Mouse (Mus musculus): ENCODE results near the gene Phlpp1.

Phlpp1 gene

GRCm38 (mm10) chr1:106395476-106395875 lies 223.9 kb downstream of the Phlpp1 start:
- in situ Hi-C loops (cut with MboI; ENCODE audit: low pct_unique_long_range_greater_than_20kb in 1 of 2, low sequenced_read_pairs in 2 of 2, unreplicated experiment in 1 of 2) = loop anchor here (5.0 to 10.0 kb wide), 4 partner anchors 241 to 331 kb away; no protein-coding TSS in a partner anchor

DNA sequence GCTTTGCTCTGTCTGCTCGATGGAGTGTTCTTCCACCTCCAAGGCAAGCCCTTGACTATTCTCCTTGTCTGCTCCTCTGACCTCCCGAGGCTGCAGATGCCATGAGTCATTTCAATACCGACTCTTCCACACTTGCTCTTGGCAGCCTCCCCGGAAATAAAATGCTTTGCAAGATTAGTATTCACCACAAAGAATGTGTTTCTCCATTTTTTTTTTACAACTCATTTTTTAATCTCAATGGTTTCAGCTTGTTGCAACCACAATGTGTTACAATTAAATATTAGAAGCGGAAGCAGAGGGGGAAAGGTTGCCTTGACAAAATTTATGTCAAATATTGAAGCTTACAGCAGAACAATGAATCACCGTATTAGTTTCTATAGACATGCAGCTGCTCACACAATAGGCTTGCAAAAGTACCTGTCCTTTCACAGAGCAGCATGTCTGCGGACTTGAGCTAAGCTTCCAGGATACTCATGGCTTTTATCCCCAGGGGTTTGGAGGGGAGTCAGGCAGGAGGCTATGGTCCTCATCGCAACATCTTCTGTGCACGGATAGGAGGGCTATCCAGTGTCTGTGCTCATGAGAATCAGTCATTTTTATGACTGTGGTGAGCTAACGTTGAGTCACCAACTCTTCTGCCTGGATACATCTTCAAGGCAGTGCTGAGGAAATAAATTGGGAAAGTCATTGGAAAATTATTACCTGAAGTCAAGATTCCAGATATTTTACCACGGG lies 229.5 kb downstream of the Phlpp1 start:
- in situ Hi-C loops (cut with MboI; ENCODE audit: low pct_unique_long_range_greater_than_20kb in 1 of 2, low sequenced_read_pairs in 2 of 2, unreplicated experiment in 1 of 2) = no loop called here

DNA sequence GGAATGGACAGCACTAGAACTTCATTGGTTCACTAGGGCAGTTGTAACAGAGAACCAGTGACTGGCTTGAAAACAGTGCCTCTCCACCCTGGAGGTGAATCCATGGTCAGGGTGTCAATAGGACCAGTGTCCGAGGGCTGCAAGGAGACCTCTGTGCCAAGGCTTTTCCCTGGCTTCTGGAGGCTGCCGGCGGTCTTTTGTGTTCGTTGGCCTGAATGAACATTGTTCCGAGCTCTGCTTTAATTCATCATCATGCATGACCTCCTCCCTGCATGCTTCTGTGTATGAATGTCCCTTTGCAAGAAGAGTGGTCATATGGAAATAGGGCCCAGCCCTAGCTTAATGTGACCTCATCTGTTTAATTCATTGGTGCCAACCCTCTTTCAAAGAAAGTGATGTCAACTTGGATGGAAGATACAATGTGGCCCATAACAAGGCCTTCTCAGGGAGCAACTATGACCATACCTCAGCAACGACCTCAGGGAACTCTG lies 231.5 kb downstream of the Phlpp1 start:
- in situ Hi-C loops (cut with MboI; ENCODE audit: low pct_unique_long_range_greater_than_20kb in 1 of 2, low sequenced_read_pairs in 2 of 2, unreplicated experiment in 1 of 2) = no loop called here

GRCm38 (mm10) chr1:106406852-106407251 lies 235.3 kb downstream of the Phlpp1 start:
- in situ Hi-C loops (cut with MboI; ENCODE audit: low pct_unique_long_range_greater_than_20kb in 1 of 2, low sequenced_read_pairs in 2 of 2, unreplicated experiment in 1 of 2) = no loop called here

- in situ Hi-C loops (cut with MboI; ENCODE audit: low pct_unique_long_range_greater_than_20kb in 1 of 2, low sequenced_read_pairs in 2 of 2, unreplicated experiment in 1 of 2) = no loop called here
These were observed 236.4 kb downstream of the Phlpp1 start for GRCm38 (mm10) chr1:106407963-106408440.

DNA sequence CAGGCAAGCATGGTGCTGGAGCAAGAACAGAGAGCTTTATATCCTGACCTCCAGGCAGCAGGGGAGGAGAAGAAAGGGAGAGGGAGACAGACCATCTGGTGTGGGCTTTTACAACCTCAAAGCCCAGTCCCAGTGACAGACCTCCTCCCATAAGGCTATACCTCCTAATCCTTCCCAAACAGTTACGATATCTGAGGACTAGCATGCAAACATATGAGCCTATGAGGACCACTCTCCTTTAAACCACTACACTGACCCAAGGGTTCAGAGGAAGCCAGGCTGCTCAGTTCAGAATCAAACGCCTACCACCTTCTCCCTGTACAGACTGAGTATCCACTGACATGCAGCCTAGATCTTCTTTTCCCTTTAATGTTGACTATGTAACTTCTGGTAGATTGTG lies 239.3 kb downstream of the Phlpp1 start:
- in situ Hi-C loops (cut with MboI; ENCODE audit: low pct_unique_long_range_greater_than_20kb in 1 of 2, low sequenced_read_pairs in 2 of 2, unreplicated experiment in 1 of 2) = no loop called here

- in situ Hi-C loops (cut with MboI; ENCODE audit: low pct_unique_long_range_greater_than_20kb in 1 of 2, low sequenced_read_pairs in 2 of 2, unreplicated experiment in 1 of 2) = no loop called here
These were observed 253.8 kb downstream of the Phlpp1 start for GRCm38 (mm10) chr1:106425128-106425936.

DNA sequence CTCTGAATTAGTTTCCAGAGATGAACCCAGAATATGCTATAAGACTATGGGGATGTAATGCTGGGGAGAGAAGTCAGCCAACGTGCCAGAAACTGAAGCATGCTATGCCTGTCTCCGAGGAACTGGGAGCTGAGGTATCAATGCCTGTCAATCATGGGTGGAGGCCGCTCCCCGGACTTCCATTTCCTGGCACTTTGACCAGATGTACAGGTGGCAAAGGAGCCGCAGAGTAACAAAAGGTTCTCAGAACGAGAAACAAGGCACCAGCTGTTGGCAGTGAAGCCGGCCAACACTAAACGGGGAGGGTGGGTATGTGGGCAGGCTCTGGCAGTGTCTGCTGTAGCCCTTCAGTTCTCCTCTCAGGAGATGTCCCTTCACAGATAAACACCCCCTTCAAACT lies 256.6 kb downstream of the Phlpp1 start:
- in situ Hi-C loops (cut with MboI; ENCODE audit: low pct_unique_long_range_greater_than_20kb in 1 of 2, low sequenced_read_pairs in 2 of 2, unreplicated experiment in 1 of 2) = no loop called here

DNA sequence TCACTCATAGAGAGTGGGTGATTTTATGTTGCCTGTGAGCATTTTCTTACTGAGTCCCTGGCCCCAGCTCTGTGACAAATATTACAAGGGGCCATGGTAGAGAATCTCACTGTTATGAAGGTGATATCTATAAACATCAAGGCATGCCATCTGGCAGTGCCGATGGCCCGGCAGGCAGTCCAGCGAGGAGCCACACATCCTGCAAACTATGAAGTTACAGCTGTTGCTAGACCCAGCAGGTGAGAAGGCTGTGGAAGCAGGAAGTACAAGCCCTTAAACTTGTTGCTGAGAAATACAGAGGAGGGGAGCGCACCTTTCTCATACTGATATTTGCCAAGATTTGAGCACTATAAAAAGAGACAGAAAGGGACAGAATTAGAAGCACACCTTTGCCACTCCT lies 257.0 kb downstream of the Phlpp1 start:
- in situ Hi-C loops (cut with MboI; ENCODE audit: low pct_unique_long_range_greater_than_20kb in 1 of 2, low sequenced_read_pairs in 2 of 2, unreplicated experiment in 1 of 2) = no loop called here

- in situ Hi-C loops (cut with MboI; ENCODE audit: low pct_unique_long_range_greater_than_20kb in 1 of 2, low sequenced_read_pairs in 2 of 2, unreplicated experiment in 1 of 2) = no loop called here
These were observed 262.0 kb downstream of the Phlpp1 start for GRCm38 (mm10) chr1:106433580-106433979.

All from mouse embryonic stem cell (cell line).